Mouse (Mus musculus) MEL (cell line): ENCODE data around the gene Ffar3.

Experiments
- BHLHE40 ChIP-seq: IDR thresholded peaks from 2 replicates; pipeline ENCODE4 v1.6.1; 2012; ENCODE audit warnings: low read depth, mild to moderate bottlenecking, inconsistent platforms, low read length, improper control_type of control experiment, borderline replicate concordance
- CTCF ChIP-seq, 3 experiments: IDR thresholded peaks in 2 of 3; conservative IDR thresholded peaks in 1 of 3; 2 replicates each; pipeline ENCODE4 v1.5.1; 2011 to 2012; ENCODE audit warnings: low read length in 3 of 3, low read depth in 2 of 3, mild to moderate bottlenecking in 2 of 3, improper control_type of control experiment in 1 of 3, inconsistent platforms in 1 of 3, mixed read lengths in 1 of 3, moderate library complexity in 1 of 3; ENCODE audit not compliant: control insufficient read depth in 1 of 3, insufficient read depth in 1 of 3, poor library complexity in 1 of 3, severe bottlenecking in 1 of 3
- EP300 ChIP-seq, 2 experiments: IDR thresholded peaks; 2 replicates each; pipeline ENCODE4 v1.6.1; 2011; ENCODE audit warnings: improper control_type of control experiment in 2 of 2, low read length in 2 of 2, low read depth in 1 of 2, mild to moderate bottlenecking in 1 of 2
- POLR2A ChIP-seq, 2 experiments: IDR thresholded peaks; 2 replicates each; pipeline ENCODE4 v1.6.1; 2011 to 2012; ENCODE audit warnings: low read length in 2 of 2, mild to moderate bottlenecking in 2 of 2, control low read depth in 1 of 2, improper control_type of control experiment in 1 of 2, low read depth in 1 of 2, moderate library complexity in 1 of 2; ENCODE audit not compliant: control insufficient read depth in 1 of 2, insufficient read depth in 1 of 2, poor library complexity in 1 of 2
- RAD21 ChIP-seq: IDR thresholded peaks from 2 replicates; pipeline ENCODE4 v1.6.1; 2011; ENCODE audit warnings: mild to moderate bottlenecking, low read depth, low read length, improper control_type of control experiment
- SMC3 ChIP-seq: IDR thresholded peaks from 2 replicates; pipeline ENCODE4 v1.6.1; 2011; ENCODE audit warnings: low read depth, low read length, improper control_type of control experiment
- TBP ChIP-seq: IDR thresholded peaks from 2 replicates; pipeline ENCODE4 v1.8.0; 2011; ENCODE audit warnings: low read depth, low read length, improper control_type of control experiment
- ZMIZ1 ChIP-seq: IDR thresholded peaks from 2 replicates; pipeline ENCODE4 v1.6.1; 2012; ENCODE audit warnings: low read depth, mild to moderate bottlenecking, inconsistent platforms, low read length, improper control_type of control experiment, moderate library complexity

DNA sequence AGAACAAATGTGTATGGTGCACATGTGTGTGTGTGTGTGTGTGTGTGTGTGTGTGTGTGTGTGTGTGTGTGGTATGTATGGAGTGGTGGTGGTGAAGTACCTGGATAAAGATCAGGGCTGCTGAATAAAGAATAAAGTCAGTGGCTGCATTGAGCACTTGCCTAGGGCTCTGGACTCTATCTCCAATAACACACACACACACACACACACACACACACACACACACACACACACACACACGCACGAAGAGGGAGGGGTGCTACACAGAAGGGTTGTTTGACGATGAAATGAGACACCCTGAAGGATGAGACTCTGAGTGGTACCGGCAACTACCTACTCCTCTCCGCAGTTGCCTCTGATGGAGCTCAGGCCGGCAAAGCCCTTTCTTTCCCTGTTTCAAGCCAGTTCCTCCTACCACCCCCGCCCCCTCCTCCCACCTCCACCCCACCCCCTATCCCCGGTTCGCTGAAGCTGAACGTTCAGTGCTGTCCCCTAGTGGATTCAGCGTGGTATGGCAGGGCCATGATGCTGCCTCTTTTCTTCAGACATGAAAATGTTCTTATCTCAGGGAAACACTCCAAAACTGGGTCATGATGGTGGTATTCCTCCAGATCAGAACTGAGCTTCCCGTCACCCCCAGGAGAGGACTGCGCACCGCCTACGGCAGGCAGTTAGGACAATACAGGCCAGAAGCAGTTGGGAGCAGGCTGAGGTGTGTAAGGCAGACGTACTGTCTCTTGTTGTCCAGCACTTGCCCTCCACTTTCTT, 3.8 kb upstream of the Ffar3 start:
- TF ChIP-seq SMC3 (peak; percentile 77), RAD21 (peak; percentile 46), BHLHE40 (no peak; the same call in 1 of the 2 replicates), ZMIZ1 (no peak), CTCF (IDR thresholded peaks at IDR 0.05 in 2 of 3, conservative IDR thresholded peaks at IDR 0.05 in 1 of 3; ENCODE audit: control insufficient read depth in 1 of 3, insufficient read depth in 1 of 3, low read depth in 2 of 3, low read length in 3 of 3, poor library complexity in 1 of 3, severe bottlenecking in 1 of 3) (peak; percentile 75 to 90 (median 89)), EP300 (IDR thresholded peaks at IDR 0.05; ENCODE audit: low read depth in 1 of 2, low read length in 2 of 2) (peak in 1 of 2 experiments; percentile 38; a peak in 1 of 4 replicates), POLR2A (IDR thresholded peaks at IDR 0.05; ENCODE audit: control insufficient read depth in 1 of 2, insufficient read depth in 1 of 2, low read depth in 1 of 2, low read length in 2 of 2, poor library complexity in 1 of 2) (no peak), TBP (no peak)
